In the genomic region with DNA sequence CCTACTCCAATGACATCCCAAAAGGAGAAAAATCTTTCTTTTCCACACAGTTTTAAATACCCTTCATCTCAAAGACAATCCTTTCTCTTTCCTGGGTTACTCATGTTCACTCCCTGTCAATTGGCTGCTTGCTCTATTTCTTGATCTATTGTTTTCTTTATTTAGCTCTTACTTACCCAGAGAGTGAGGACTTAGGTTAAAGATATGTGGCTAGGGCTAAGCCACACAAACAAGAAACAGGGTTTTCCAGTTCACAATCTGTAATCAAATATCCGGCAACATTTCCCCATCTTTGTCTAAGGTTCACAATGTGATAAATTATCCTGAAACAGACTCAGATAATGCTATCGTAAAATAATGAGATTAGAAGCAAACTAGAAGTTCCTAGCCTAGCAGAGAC, we compare ENCODE assay signal across 32 mouse cellular contexts.
"Had no signal": no experiment of that assay in that cellular context is flagged by ENCODE, and none has a peak within 500 bp of the region (broad histone marks: within the 10 kb centered on the region; RNA-seq: fewer than 3 reads in every experiment).

No protein-coding gene starts in this region.

- H3K4me1 ChIP-seq: limb, embryonic 10.5 days; limb, embryonic 12.5 days; limb, embryonic 13.5 days; limb, embryonic 15.5 days; liver, embryonic 12.5 days; liver, embryonic 13.5 days; liver, embryonic 15.5 days; lung, embryonic 15.5 days; megakaryocyte, embryonic 14.5 days; midbrain, embryonic 10.5 days; midbrain, embryonic 12.5 days; midbrain, embryonic 13.5 days; midbrain, embryonic 15.5 days had no signal

- H3K9me3 ChIP-seq: limb, embryonic 10.5 days; limb, embryonic 12.5 days; limb, embryonic 13.5 days; limb, embryonic 15.5 days; liver, embryonic 12.5 days; liver, embryonic 13.5 days; liver, embryonic 15.5 days; lung, embryonic 15.5 days; megakaryocyte, embryonic 14.5 days; midbrain, embryonic 10.5 days; midbrain, embryonic 12.5 days; midbrain, embryonic 13.5 days; midbrain, embryonic 15.5 days had no signal

- H3K9ac ChIP-seq: limb, embryonic 12.5 days; limb, embryonic 13.5 days; limb, embryonic 15.5 days; liver, embryonic 12.5 days; liver, embryonic 13.5 days; liver, embryonic 14.5 days; liver, embryonic 15.5 days; liver, postnatal 0 days; lung, embryonic 14.5 days; lung, embryonic 15.5 days; midbrain, embryonic 12.5 days; midbrain, embryonic 13.5 days; midbrain, embryonic 15.5 days had no signal

- H3K4me2 ChIP-seq: limb, embryonic 12.5 days; limb, embryonic 13.5 days; limb, embryonic 15.5 days; liver, embryonic 11.5 days; liver, embryonic 12.5 days; liver, embryonic 13.5 days; liver, embryonic 15.5 days; lung, embryonic 14.5 days; lung, embryonic 15.5 days; midbrain, embryonic 11.5 days; midbrain, embryonic 12.5 days; midbrain, embryonic 13.5 days; midbrain, embryonic 15.5 days had no signal

- H3K27me3 ChIP-seq: limb, embryonic 12.5 days; limb, embryonic 13.5 days; limb, embryonic 15.5 days; liver, embryonic 12.5 days; liver, embryonic 13.5 days; liver, embryonic 15.5 days; lung, embryonic 15.5 days; megakaryocyte, embryonic 14.5 days; midbrain, embryonic 12.5 days; midbrain, embryonic 13.5 days; midbrain, embryonic 15.5 days had no signal

- H3K36me3 ChIP-seq: limb, embryonic 10.5 days; limb, embryonic 12.5 days; limb, embryonic 13.5 days; limb, embryonic 15.5 days; liver, embryonic 12.5 days; liver, embryonic 13.5 days; liver, embryonic 15.5 days; lung, embryonic 15.5 days; midbrain, embryonic 10.5 days; midbrain, embryonic 12.5 days; midbrain, embryonic 13.5 days; midbrain, embryonic 15.5 days had no signal

- H3K27ac ChIP-seq: left cerebral cortex, adult 2 months; limb, embryonic 10.5 days; limb, embryonic 12.5 days; limb, embryonic 13.5 days; limb, embryonic 15.5 days; liver, embryonic 12.5 days; liver, embryonic 13.5 days; liver, embryonic 14.5 days; liver, embryonic 15.5 days; lung, embryonic 15.5 days; macrophage; midbrain, embryonic 10.5 days; midbrain, embryonic 12.5 days; midbrain, embryonic 13.5 days; midbrain, embryonic 15.5 days had no signal

- DNase-seq: left cerebral cortex, postnatal 4 days; liver; liver, embryonic 13.5 days; liver, postnatal 0 days; lung, adult 18-20 months; lung, adult 2 months; lung, embryonic 14.5 days; lung, postnatal 10 days; lung, postnatal 14 days; lung, postnatal 36 days; lung, postnatal 4 days; midbrain, embryonic 14.5 days had no signal

- ATAC-seq: liver, embryonic 12.5 days; liver, postnatal 0 days; lung, postnatal 0 days; midbrain, embryonic 13.5 days; midbrain, embryonic 15.5 days; midbrain, embryonic 16.5 days had no signal

- H3K4me3 ChIP-seq: left cerebral cortex, adult 2 months; limb, embryonic 10.5 days; limb, embryonic 12.5 days; limb, embryonic 13.5 days; limb, embryonic 15.5 days; liver, embryonic 12.5 days; liver, embryonic 13.5 days; liver, embryonic 15.5 days; lung, embryonic 15.5 days; megakaryocyte, embryonic 14.5 days; midbrain, embryonic 10.5 days; midbrain, embryonic 12.5 days; midbrain, embryonic 13.5 days; midbrain, embryonic 15.5 days; myocyte had no signal
